Mouse (Mus musculus) kidney, postnatal 10 days (tissue): Measurements from ENCODE around the gene Tjp3.
A peak's percentile ranks its signal among the peaks of the same experiment; 100 is the strongest.

ENCODE experiments used
- DNase-seq: peaks from one replicate; pipeline ENCODE4 v3.0.0; 2021; ENCODE audit warnings: mixed read lengths

The Tjp3 gene

GRCm38 (mm10) chr10:81291511-81292104 is at the start of gene Tjp3:
TSS of gene Tjp3 (minus strand) at chr10:81291581.
- no peak for DNase-seq

- no peak for DNase-seq
These were observed 49.4 kb upstream of the Tjp3 start for GRCm38 (mm10) chr10:81340551-81341332.

- DNase-seq: no peak
These were observed 45.2 kb upstream of the Tjp3 start for GRCm38 (mm10) chr10:81336558-81336957.

GRCm38 (mm10) chr10:81335393-81336340 is 44.3 kb upstream of the Tjp3 start:
- peak; percentile 65 for DNase-seq

GRCm38 (mm10) chr10:81334324-81334723 is 42.9 kb upstream of the Tjp3 start:
- DNase-seq: no peak

- no peak for DNase-seq
These were observed 40.9 kb upstream of the Tjp3 start for GRCm38 (mm10) chr10:81332277-81332676.

GRCm38 (mm10) chr10:81330007-81330406 is 38.6 kb upstream of the Tjp3 start:
- DNase-seq: peak; percentile 59

- DNase-seq: peak; percentile 78
These were observed 38.0 kb upstream of the Tjp3 start for GRCm38 (mm10) chr10:81329194-81329975.

- peak; percentile 80 for DNase-seq
These were observed 37.0 kb upstream of the Tjp3 start, which contains the start of gene Tbxa2r for GRCm38 (mm10) chr10:81328386-81328785. TSS of gene Tbxa2r (plus strand) at chr10:81328731.

GRCm38 (mm10) chr10:81327959-81328358 is 36.6 kb upstream of the Tjp3 start:
- peak; percentile 64 for DNase-seq

- peak; percentile 76 for DNase-seq
These were observed 35.5 kb upstream of the Tjp3 start for GRCm38 (mm10) chr10:81326858-81327257.

GRCm38 (mm10) chr10:81325781-81326180 is 34.4 kb upstream of the Tjp3 start:
- no peak for DNase-seq

- DNase-seq: no peak
These were observed 33.8 kb upstream of the Tjp3 start for GRCm38 (mm10) chr10:81325176-81325575.

GRCm38 (mm10) chr10:81323791-81324530 is 32.6 kb upstream of the Tjp3 start:
- no peak for DNase-seq

GRCm38 (mm10) chr10:81323141-81323775 is 31.9 kb upstream of the Tjp3 start:
- DNase-seq: no peak

GRCm38 (mm10) chr10:81322444-81322843 is 31.1 kb upstream of the Tjp3 start:
- DNase-seq: no peak

GRCm38 (mm10) chr10:81321436-81321835 is 30.1 kb upstream of the Tjp3 start:
- DNase-seq: no peak

GRCm38 (mm10) chr10:81320550-81321347 is 29.4 kb upstream of the Tjp3 start, which contains the start of gene Cactin:
TSS of gene Cactin (plus strand) at chr10:81321103.
- peak; percentile 100 for DNase-seq

GRCm38 (mm10) chr10:81319741-81320549 is 28.6 kb upstream of the Tjp3 start:
- peak; percentile 98 for DNase-seq
